Mouse (Mus musculus) E14TG2a.4 (cell line): ENCODE data around the gene Setd1b.

Experiments used
- CTCF ChIP-seq: conservative IDR thresholded peaks from 2 replicates; pipeline ENCODE4 v1.5.1; 2014; ENCODE audit warnings: low read length
- NANOG ChIP-seq: IDR thresholded peaks from 2 replicates; pipeline ENCODE4 v1.6.1; 2014; ENCODE audit warnings: borderline replicate concordance, low read length, mixed read lengths
- POU5F1 ChIP-seq: IDR thresholded peaks from 2 replicates; pipeline ENCODE4 v1.6.1; 2014; ENCODE audit warnings: low read length, borderline replicate concordance

GRCm38 (mm10) chr5:123138953-123139721 is 2.9 kb upstream of the Setd1b start:
- TF ChIP-seq NANOG (no peak), CTCF (no peak), POU5F1 (no peak)
